Mouse (Mus musculus): ENCODE measurements around the gene Gsta1. TPM values are rescaled to one million over a fixed set of nuclear protein-coding genes. Genes with fewer than 3 reads are reported as not detected.
"Not testable (repeated sequence)": the region's sequence is repeated elsewhere in the genome, so short reads cannot be mapped to it uniquely, and the experiment has no call there.

The Gsta1 gene
- polyA plus RNA-seq, 1 experiment from 2014 or later, result not detected

GRCm38 (mm10) chr9:78255683-78256470 is 25.4 kb downstream of the Gsta1 start:
- not testable (repeated sequence) for H3K36me3 ChIP-seq; H3K27me3 ChIP-seq (replicated peaks); H3K9me3 ChIP-seq; H3K27ac ChIP-seq (replicated peaks); H3K4me2 ChIP-seq; ATAC-seq (ENCODE audit: extremely low read depth, insufficient number of reproducible peaks, low FRiP score, low TSS enrichment); H3K9ac ChIP-seq; H3K4me3 ChIP-seq; H3K4me1 ChIP-seq
- 58% methylated on average over 4 of the region's 4 CpGs for WGBS

- H3K9ac ChIP-seq; H3K36me3 ChIP-seq; ATAC-seq (ENCODE audit: extremely low read depth, insufficient number of reproducible peaks, low FRiP score, low TSS enrichment); H3K4me1 ChIP-seq; H3K27ac ChIP-seq (replicated peaks); H3K9me3 ChIP-seq; H3K27me3 ChIP-seq (replicated peaks); H3K4me3 ChIP-seq; H3K4me2 ChIP-seq: not testable (repeated sequence)
- WGBS, result 45% methylated on average over 2 of the region's 3 CpGs
These were observed 26.5 kb downstream of the Gsta1 start, which contains the start of gene Gm3776 for GRCm38 (mm10) chr9:78256914-78257313. TSS of gene Gm3776 (plus strand) at chr9:78257129.

- not testable (repeated sequence) for H3K36me3 ChIP-seq; ATAC-seq (ENCODE audit: extremely low read depth, insufficient number of reproducible peaks, low FRiP score, low TSS enrichment); H3K9ac ChIP-seq; H3K9me3 ChIP-seq; H3K4me2 ChIP-seq; H3K27me3 ChIP-seq (replicated peaks); H3K4me1 ChIP-seq; H3K4me3 ChIP-seq; H3K27ac ChIP-seq (replicated peaks)
- 0% methylated on average over 1 of the region's 6 CpGs for WGBS
These were observed 29.2 kb downstream of the Gsta1 start for GRCm38 (mm10) chr9:78259688-78260087.

- 58% methylated on average over 3 of the region's 3 CpGs for WGBS
These were observed 40.5 kb downstream of the Gsta1 start for GRCm38 (mm10) chr9:78270945-78271344.

GRCm38 (mm10) chr9:78282002-78282711 is 51.7 kb downstream of the Gsta1 start:
- not testable (repeated sequence) for H3K4me1 ChIP-seq; H3K27ac ChIP-seq (replicated peaks); H3K27me3 ChIP-seq (replicated peaks); H3K4me2 ChIP-seq; H3K36me3 ChIP-seq; H3K4me3 ChIP-seq; H3K9ac ChIP-seq; H3K9me3 ChIP-seq; ATAC-seq (ENCODE audit: extremely low read depth, insufficient number of reproducible peaks, low FRiP score, low TSS enrichment)
- 76% methylated on average over 4 of the region's 4 CpGs for WGBS

More at GRCm38 (mm10) chr9:78270945-78271344, 40.5 kb downstream of the Gsta1 start:
- H3K27ac ChIP-seq (replicated peaks); H3K9ac ChIP-seq; H3K4me2 ChIP-seq; ATAC-seq (ENCODE audit: extremely low read depth, insufficient number of reproducible peaks, low FRiP score, low TSS enrichment); H3K9me3 ChIP-seq; H3K36me3 ChIP-seq; H3K4me1 ChIP-seq; H3K27me3 ChIP-seq (replicated peaks); H3K4me3 ChIP-seq: not testable (repeated sequence)

GRCm38 (mm10) chr9:78289063-78289462 is 58.6 kb downstream of the Gsta1 start:
- 33% methylated on average over 1 of the region's 1 CpGs for WGBS
- not testable (repeated sequence) for H3K4me1 ChIP-seq; H3K4me3 ChIP-seq; H3K27me3 ChIP-seq (replicated peaks); H3K9ac ChIP-seq; ATAC-seq (ENCODE audit: extremely low read depth, insufficient number of reproducible peaks, low FRiP score, low TSS enrichment); H3K4me2 ChIP-seq; H3K27ac ChIP-seq (replicated peaks); H3K36me3 ChIP-seq; H3K9me3 ChIP-seq

GRCm38 (mm10) chr9:78289723-78290122 is 59.3 kb downstream of the Gsta1 start, which contains the start of gene Gm10639:
TSS of gene Gm10639 (plus strand) at chr9:78289923.
- not testable (repeated sequence) for H3K4me1 ChIP-seq; H3K27ac ChIP-seq (replicated peaks); H3K9me3 ChIP-seq; H3K9ac ChIP-seq; H3K4me3 ChIP-seq; ATAC-seq (ENCODE audit: extremely low read depth, insufficient number of reproducible peaks, low FRiP score, low TSS enrichment); H3K27me3 ChIP-seq (replicated peaks); H3K4me2 ChIP-seq; H3K36me3 ChIP-seq
- 78% methylated on average over 3 of the region's 3 CpGs for WGBS

Other genes starting within 250 kb of the Gsta1 start
- not detected in 2 replicates for gene Gcm1, start 178.7 kb upstream of the Gsta1 start, polyA plus RNA-seq (2015; fragmentation: Nextera tagmentation; extraction: Ambion mirVana)
- 39.6 and 39.7 TPM in 2 replicates for gene Fbxo9, start 121.6 kb upstream of the Gsta1 start, polyA plus RNA-seq (2015; fragmentation: Nextera tagmentation; extraction: Ambion mirVana)
- gene Ick, start 121.5 kb upstream of the Gsta1 start, polyA plus RNA-seq (2015; fragmentation: Nextera tagmentation; extraction: Ambion mirVana), result 14.0 and 14.9 TPM in 2 replicates
- gene Gsta4, start 47.9 kb upstream of the Gsta1 start, polyA plus RNA-seq (2015; fragmentation: Nextera tagmentation; extraction: Ambion mirVana), result 62.7 and 72.4 TPM in 2 replicates
- gene Gm3776, start 26.5 kb downstream of the Gsta1 start, polyA plus RNA-seq (2015; fragmentation: Nextera tagmentation; extraction: Ambion mirVana), result not detected in 2 replicates
- gene Gm10639, start 59.3 kb downstream of the Gsta1 start, polyA plus RNA-seq (2015; fragmentation: Nextera tagmentation; extraction: Ambion mirVana), result not detected in 2 replicates
- gene Omt2a, start 84.1 kb downstream of the Gsta1 start, polyA plus RNA-seq (2015; fragmentation: Nextera tagmentation; extraction: Ambion mirVana), result not detected in 2 replicates
- gene Omt2b, start 96.9 kb downstream of the Gsta1 start, polyA plus RNA-seq (2015; fragmentation: Nextera tagmentation; extraction: Ambion mirVana), result not detected in 2 replicates
- not detected in 2 replicates for gene Gsta2, start 125.1 kb downstream of the Gsta1 start, polyA plus RNA-seq (2015; fragmentation: Nextera tagmentation; extraction: Ambion mirVana)
- gene Dppa5a, start 137.5 kb downstream of the Gsta1 start, polyA plus RNA-seq (2015; fragmentation: Nextera tagmentation; extraction: Ambion mirVana), result not detected in 2 replicates
- gene Ooep, start 148.1 kb downstream of the Gsta1 start, polyA plus RNA-seq (2015; fragmentation: Nextera tagmentation; extraction: Ambion mirVana), result 0.52 and 0.80 TPM in 2 replicates
- gene Ddx43, start 165.1 kb downstream of the Gsta1 start, polyA plus RNA-seq (2015; fragmentation: Nextera tagmentation; extraction: Ambion mirVana), result 0.19 and 0.27 TPM in 2 replicates
- 0.64 and 0.76 TPM in 2 replicates for gene Cgas, start 212.6 kb downstream of the Gsta1 start, polyA plus RNA-seq (2015; fragmentation: Nextera tagmentation; extraction: Ambion mirVana)
- 26.4 and 29.5 TPM in 2 replicates for gene Mto1, start 217.6 kb downstream of the Gsta1 start, polyA plus RNA-seq (2015; fragmentation: Nextera tagmentation; extraction: Ambion mirVana)
- 0.51 and 0.71 TPM in 2 replicates for gene Gm17324, start 218.1 kb downstream of the Gsta1 start, polyA plus RNA-seq (2015; fragmentation: Nextera tagmentation; extraction: Ambion mirVana)